Mouse (Mus musculus): ENCODE results near the gene Gm2897.
"Not testable (repeated sequence)": the region's sequence is repeated elsewhere in the genome, so short reads cannot be mapped to it uniquely, and the experiment has no call there.

Gene Gm2897

DNA sequence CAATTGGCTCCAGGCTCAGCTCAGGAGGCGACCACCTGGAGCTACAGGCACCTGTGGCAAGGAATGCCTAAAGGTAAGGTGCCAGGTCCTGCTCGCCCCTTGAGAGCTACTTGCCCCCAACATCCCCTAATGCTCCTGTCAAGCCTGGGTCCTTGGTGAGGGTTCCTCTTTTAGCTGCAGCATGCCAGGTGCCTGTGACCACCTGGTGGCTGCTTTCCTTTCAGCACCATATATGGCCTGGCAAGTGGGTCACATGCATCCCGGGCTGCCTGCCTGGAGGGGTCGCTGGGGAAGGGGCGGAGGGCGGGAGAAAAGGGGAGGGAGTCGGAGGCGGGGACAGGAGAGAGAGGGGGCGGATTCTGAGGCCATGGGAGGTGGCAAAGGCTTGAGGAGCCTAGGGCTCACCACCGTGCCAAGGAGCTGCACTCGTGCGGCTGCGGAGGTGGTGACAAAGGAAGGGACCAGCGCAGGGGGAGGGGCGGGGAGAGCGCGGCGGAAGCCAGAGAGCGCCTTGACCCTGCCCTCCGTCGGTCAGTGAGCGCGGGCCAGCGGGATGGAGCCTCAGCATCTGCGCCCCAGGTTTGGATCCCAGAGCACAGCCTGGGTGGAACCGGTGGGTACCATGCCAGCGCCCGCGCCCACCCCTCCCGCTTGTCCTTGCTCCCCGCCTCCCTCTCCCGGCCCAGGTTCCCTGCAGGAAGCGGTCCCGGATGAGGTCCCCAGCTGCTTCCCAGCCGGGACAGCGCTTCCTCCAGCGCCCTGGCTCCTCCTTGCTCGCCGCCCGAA lies at the start of gene Gm2897:
Gene Gm2897, plus strand, starts transcription at position 559 of the 786 bp plus-strand sequence.
- DNase-seq (ENCODE audit: low read depth), result not testable (repeated sequence)

DNA sequence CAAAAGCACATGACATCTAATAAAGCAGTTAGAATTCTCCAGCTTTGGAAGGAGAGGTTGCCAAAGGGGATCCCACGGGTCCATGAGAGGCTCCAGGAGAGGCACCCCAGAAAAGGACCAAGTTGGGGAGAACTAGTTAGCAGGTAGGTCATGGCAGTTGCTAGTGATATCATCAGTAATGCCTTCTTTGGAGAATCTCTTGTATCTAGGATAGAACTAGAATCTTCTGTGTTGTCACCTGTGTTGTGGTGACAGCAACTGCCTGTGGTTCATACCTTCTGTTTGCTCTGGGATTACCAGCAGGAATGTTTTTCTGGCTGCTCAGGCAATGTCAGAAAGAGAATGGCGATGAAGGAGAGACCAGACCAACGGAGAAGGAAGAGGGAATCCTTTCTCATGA lies 19.4 kb upstream of the Gm2897 start, which contains the start of gene Gm2888:
Gene Gm2888, plus strand, starts transcription at position 301 of the 400 bp plus-strand sequence.
- DNase-seq (ENCODE audit: low read depth), result not testable (repeated sequence)

DNA sequence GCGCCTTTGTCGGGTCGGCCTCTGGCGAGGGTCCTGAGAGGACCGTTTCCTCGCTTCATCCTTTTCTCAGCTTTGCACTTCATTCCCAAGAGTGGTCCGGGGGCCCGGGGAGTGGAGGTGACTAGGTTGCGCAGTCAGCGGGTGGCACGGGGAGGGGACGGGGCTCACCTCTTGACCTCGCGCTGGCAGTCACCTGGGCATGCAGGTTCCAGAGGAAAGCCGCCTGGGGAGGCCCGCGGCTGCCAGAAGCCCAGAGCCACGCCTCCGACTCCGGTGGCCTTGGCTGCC lies 372 bp downstream of the Gm2897 start:
- DNase-seq (ENCODE audit: low read depth), result not testable (repeated sequence)

DNA sequence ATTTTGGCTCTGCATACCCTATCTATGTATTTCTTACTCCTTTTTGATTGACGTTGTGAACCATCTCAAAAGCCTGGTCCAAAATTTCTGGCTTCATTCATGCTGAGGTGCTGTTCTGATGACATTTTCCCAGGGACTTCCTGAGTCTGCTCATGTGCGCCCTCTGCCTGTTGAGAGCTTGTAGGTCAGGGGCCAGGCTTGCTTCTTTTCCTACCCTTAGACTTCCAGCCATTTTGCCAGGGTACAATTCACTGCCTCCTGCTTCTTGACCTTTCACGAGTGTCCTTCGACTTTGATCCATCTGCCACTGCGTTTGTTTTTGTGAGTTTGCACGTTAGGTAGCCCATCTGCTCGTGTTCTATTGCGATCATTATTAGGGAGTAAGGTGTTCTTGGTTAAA lies 1.0 kb downstream of the Gm2897 start:
- not testable (repeated sequence) for DNase-seq (ENCODE audit: low read depth)

DNA sequence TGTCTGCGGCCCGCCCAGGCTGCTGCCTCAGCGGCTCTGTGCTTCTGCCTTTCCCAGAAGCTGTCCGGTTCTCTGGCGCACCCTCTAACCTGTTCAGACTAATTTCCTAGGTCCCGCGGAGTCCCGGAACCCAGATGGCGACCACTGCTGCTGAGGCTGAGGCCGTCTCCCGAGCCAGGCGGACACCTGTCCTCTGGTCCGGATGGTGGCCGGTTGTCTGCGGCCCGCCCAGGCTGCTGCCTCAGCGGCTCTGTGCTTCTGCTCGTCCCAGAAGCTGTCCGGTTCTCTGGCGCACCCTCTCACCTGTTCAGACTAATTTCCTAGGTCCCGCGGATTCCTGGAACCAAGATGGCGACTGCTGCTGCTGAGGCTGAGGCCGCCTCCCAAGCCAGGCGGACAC lies 67.0 kb downstream of the Gm2897 start:
- DNase-seq (ENCODE audit: low read depth), result not testable (repeated sequence)
